Mouse (Mus musculus) limb, embryonic 11.5 days (tissue): ENCODE measurements at regions not wholly inside any gene's neighbourhood (a gene's known extent, or its start where the extent isn't known, plus 50 kb on each side); places are given as distances from the start of the nearest gene placed in this dataset.

ENCODE experiments used
- ATAC-seq: fragments of 200-750 bp; cut with Nextera tagmentation; 2 replicates; pipeline ENCODE4 v1.8.0; 2017; ENCODE audit warnings: low read depth; ENCODE audit not compliant: insufficient number of reproducible peaks, low FRiP score, low TSS enrichment
- DNase-seq: peaks from one replicate; pipeline ENCODE4 v3.0.0-alpha.2; 2015; ENCODE audit warnings: low spot score
- H3K27ac ChIP-seq: fragments of 300-500 bp; sonication (generic); replicated peaks from 2 replicates; pipeline ENCODE4 v1.5.1; 2014; ENCODE audit warnings: low read depth, mild to moderate bottlenecking, low read length
- H3K27me3 ChIP-seq: fragments of 300-500 bp; sonication (generic); 2 replicates; pipeline ENCODE4 v1.6.1; 2014; ENCODE audit warnings: mild to moderate bottlenecking, low read length, mixed read lengths; ENCODE audit not compliant: control insufficient read depth, insufficient read depth
- H3K36me3 ChIP-seq: fragments of 300-500 bp; sonication (generic); 2 replicates; pipeline ENCODE4 v1.6.1; 2014; ENCODE audit warnings: mild to moderate bottlenecking, low read length, moderate library complexity, mixed read lengths; ENCODE audit not compliant: control insufficient read depth, insufficient read depth
- H3K4me1 ChIP-seq: fragments of 300-500 bp; sonication (generic); 2 replicates; pipeline ENCODE4 v1.6.1; 2014; ENCODE audit warnings: low read length, mixed read lengths; ENCODE audit not compliant: control insufficient read depth, insufficient read depth
- H3K4me2 ChIP-seq: fragments of 300-500 bp; sonication (generic); 2 replicates; pipeline ENCODE4 v1.6.1; 2014; ENCODE audit warnings: low read depth, mild to moderate bottlenecking, moderate library complexity; ENCODE audit not compliant: severe bottlenecking
- H3K4me3 ChIP-seq: fragments of 300-500 bp; sonication (generic); 2 replicates; pipeline ENCODE4 v1.5.1; 2014; ENCODE audit warnings: low read depth, low read length
- H3K9ac ChIP-seq: fragments of 300-500 bp; sonication (generic); 2 replicates; pipeline ENCODE4 v1.6.1; 2014; ENCODE audit warnings: mild to moderate bottlenecking, low read length
- H3K9me3 ChIP-seq: fragments of 300-500 bp; sonication (generic); 2 replicates; pipeline ENCODE4 v1.6.1; 2016; ENCODE audit warnings: low read length; ENCODE audit not compliant: control insufficient read depth
- WGBS: fragments of 180-500 bp; shearing (Covaris S2); extraction: QIAGEN DNeasy Blood & Tissue Kit; methylation state at CpG from one replicate; pipeline ENCODE4 v1.1.7; 2014; 5-methylcytosine and 5-hydroxymethylcytosine counted together

DNA sequence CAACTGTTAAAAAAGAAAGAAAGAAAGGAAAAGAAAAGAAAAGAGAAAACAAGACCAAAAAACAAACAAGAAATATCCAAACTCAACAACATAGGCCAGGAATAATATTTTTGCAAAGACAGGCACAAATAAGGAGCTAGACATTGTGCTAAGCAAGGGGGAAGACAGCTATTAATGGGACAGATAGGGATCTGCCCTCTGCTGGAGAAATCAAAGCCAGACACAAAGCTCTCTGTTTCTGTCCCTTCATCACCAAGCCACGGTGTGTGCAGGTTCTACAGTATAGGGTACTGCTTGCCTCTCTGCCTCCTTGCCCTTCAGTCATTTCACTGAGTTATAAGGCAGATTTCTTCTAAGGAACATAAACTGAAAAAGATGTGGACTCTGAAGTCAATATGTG, 57.8 kb upstream of the Chchd3 start:
- WGBS = 75% methylated on average over 1 of the region's 1 CpGs
- DNase-seq (no peak), ATAC-seq (no peak)
- no peak overlapping the region for H3K27ac ChIP-seq
- H3K4me2 ChIP-seq = no peak overlapping the region
- H3K4me1 ChIP-seq = no peaks in the 10 kb centered on the region
- no peaks in the 10 kb centered on the region for H3K9me3 ChIP-seq
- no peak overlapping the region for H3K9ac ChIP-seq
- no peaks in the 10 kb centered on the region for H3K36me3 ChIP-seq
- H3K27me3 ChIP-seq = no peaks in the 10 kb centered on the region
- H3K4me3 ChIP-seq = no peak overlapping the region

DNA sequence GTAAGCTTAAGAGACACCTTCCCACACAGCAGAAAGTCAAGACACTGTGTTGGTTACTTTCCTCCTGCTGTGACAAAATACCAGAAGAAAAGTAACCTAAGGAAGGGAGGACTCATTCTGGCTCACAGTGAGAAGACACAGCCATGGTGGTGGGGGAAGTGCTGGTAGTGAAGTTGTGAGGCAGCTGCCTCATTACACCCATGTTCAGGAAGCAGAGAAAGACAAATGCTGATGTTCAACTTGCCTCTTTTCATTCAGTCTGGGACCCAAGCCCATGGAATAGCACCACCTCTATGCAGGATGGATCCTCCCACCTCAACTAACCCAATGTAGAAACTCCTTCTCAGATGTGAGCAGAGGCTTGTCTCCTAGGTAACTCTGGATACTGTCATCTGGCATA, 60.5 kb upstream of the Chchd3 start:
- Histone ChIP-seq H3K36me3 (no peaks in the 10 kb centered on the region), H3K4me3 (no peak overlapping the region), H3K9ac (no peak overlapping the region), H3K27ac (no peak overlapping the region), H3K4me2 (no peak overlapping the region), H3K27me3 (no peaks in the 10 kb centered on the region), H3K4me1 (no peaks in the 10 kb centered on the region), H3K9me3 (no peaks in the 10 kb centered on the region)
- no peak for DNase-seq
- ATAC-seq = no peak

DNA sequence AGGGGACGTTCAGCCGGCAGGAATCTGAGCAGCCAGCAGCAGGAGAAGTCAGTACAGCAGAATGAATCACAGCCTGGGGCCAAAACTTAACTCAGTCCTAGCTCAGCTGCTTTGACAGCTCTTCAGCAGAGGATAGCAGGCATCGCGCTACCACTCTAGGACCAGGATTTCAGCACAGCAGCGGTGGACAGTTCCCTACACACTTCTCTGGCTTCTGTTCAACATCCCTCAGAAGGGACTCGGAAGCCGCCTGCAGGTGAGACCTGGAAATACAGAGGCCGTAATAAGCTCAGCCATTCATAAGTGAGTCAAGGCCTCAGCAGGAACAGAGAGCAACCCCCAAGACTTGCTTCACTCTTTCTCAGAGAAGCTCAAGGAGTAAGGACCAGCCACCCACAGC, 66.5 kb upstream of the Chchd3 start:
- DNase-seq (peak; percentile 93), ATAC-seq (0 out of 2 replicates have a peak, but pooled peaks have one; percentile 39)
- Histone ChIP-seq H3K9ac (no peak overlapping the region), H3K27me3 (no peaks in the 10 kb centered on the region), H3K4me3 (no peak overlapping the region), H3K9me3 (no peaks in the 10 kb centered on the region), H3K27ac (no peak overlapping the region), H3K4me2 (no peak overlapping the region), H3K36me3 (no peaks in the 10 kb centered on the region), H3K4me1 (no peaks in the 10 kb centered on the region)
- 7% methylated on average over 8 of the region's 8 CpGs for WGBS

DNA sequence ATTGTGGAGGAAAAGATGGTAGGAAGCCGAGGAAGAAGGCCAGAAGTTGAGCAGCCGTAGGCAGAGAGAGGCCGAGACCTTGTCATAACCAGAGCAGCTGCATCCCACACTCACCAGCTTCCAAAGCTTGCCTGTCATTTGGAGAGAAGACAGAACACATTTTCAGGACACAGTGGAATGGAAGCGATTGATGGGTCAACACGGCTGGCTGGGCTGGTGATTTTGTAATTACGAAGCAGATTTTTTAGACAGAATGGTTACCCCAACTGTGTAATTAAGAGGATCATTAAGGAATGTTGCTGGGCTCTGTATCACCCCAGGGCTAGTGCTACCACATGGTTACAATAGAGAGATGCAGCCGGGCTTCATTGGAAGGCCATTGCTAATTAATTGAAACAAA, 76.8 kb upstream of the Chchd3 start:
- Histone ChIP-seq H3K27ac (no peak overlapping the region), H3K27me3 (no peaks in the 10 kb centered on the region), H3K9ac (no peak overlapping the region), H3K36me3 (no peaks in the 10 kb centered on the region), H3K4me2 (no peak overlapping the region), H3K9me3 (no peaks in the 10 kb centered on the region), H3K4me1 (no peaks in the 10 kb centered on the region), H3K4me3 (no peak overlapping the region)
- ATAC-seq (no peak), DNase-seq (no peak)
- 82% methylated on average over 7 of the region's 7 CpGs for WGBS

DNA sequence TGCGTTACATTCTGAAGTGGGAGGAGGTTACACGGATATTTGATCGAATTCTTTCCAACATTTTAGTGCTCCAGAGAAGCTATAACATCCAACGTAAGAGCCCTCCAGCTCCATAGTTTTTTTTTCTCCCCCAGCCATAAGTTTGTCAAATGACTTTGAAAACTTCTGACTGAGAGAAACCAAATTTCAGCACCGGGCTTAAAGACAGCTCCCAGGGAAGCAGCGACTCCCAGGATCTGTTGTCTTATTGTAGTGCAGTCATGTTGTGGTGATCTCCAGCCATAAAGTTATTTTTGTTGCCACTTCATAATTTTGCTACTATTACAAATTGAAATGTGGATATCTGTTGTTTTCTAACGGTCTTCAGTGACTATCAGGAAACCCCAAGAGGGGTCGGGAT, 77.8 kb upstream of the Chchd3 start:
- 43% methylated on average over 8 of the region's 8 CpGs for WGBS
- no peak overlapping the region for H3K4me3 ChIP-seq
- no peaks in the 10 kb centered on the region for H3K27me3 ChIP-seq
- DNase-seq (peak; percentile 81), ATAC-seq (no peak)
- no peaks in the 10 kb centered on the region for H3K9me3 ChIP-seq
- no peak overlapping the region for H3K9ac ChIP-seq
- no peak overlapping the region for H3K4me2 ChIP-seq
- H3K36me3 ChIP-seq = no peaks in the 10 kb centered on the region
- no peaks in the 10 kb centered on the region for H3K4me1 ChIP-seq
- no peak overlapping the region for H3K27ac ChIP-seq

DNA sequence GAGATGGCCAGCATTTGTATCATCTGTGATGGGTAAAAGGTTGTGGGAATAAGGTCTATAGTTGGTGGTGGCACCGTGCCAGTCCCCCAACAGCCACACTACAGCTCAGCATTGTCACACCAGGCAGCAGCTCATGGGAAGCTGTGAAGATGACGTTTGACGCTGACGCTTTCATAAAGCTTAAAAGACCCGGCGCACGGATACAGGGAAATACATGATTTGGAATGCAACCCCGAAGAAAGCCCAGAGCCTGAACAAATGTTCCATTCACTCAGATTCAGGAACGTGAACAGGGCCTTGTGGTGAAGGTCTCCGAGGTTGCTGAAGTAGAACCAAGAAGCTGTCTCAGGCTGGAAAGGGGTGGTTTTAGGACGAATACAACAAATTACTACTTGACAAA, 82.4 kb upstream of the Exoc4 start:
- H3K9me3 ChIP-seq = no peaks in the 10 kb centered on the region
- H3K4me3 ChIP-seq = no peak overlapping the region
- no peaks in the 10 kb centered on the region for H3K36me3 ChIP-seq
- H3K27me3 ChIP-seq = no peaks in the 10 kb centered on the region
- ATAC-seq (no peak), DNase-seq (no peak)
- no peak overlapping the region for H3K27ac ChIP-seq
- no peaks in the 10 kb centered on the region for H3K4me1 ChIP-seq
- H3K9ac ChIP-seq = no peak overlapping the region
- no peak overlapping the region for H3K4me2 ChIP-seq
- WGBS = 92% methylated on average over 11 of the region's 11 CpGs

DNA sequence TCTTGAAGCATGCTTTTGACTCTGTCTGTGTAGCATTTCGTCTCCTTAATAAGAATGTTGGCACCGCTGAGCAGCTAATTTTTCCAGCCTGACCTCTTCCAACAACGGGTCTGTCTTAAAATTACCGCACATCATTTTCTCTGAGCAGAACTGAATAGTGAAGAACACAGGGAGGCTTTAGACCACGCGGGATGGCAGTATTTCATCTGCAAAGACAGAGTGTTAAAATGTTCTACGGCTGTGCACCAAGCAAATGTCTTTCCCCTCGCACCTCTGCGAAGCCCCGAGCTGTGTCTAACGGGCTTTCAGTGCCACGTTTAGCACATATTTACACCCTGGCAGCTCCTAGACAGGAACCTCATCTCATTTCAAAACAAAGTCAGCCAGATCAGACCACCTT, 75.3 kb upstream of the Exoc4 start:
- H3K36me3 ChIP-seq = no peaks in the 10 kb centered on the region
- H3K9me3 ChIP-seq = no peaks in the 10 kb centered on the region
- 61% methylated on average over 12 of the region's 12 CpGs for WGBS
- DNase-seq = no peak
- H3K9ac ChIP-seq = no peak overlapping the region
- H3K4me3 ChIP-seq = no peak overlapping the region
- ATAC-seq = no peak
- H3K27ac ChIP-seq = no peak overlapping the region
- H3K4me1 ChIP-seq = no peaks in the 10 kb centered on the region
- no peak overlapping the region for H3K4me2 ChIP-seq
- H3K27me3 ChIP-seq = no peaks in the 10 kb centered on the region

DNA sequence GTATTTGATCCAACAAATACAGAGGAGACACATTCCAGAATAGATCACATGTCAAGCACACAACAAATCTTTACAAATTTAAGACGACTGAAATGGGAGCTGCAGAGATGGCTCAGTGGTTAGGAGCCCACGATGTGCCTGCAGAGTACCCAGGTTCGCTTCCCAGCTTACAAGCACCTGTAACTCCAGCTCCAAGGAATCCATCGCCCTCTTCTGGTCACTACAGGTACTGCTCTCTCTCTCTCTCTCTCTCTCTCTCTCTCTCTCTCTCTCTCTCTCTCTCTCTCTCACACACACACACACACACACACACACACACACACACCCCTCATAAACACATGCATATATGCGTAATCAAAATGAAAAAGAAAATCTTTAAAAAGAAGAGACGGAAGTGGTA, 74.3 kb upstream of the Exoc4 start:
- H3K4me2 ChIP-seq = no peak overlapping the region
- WGBS = 55% methylated on average over 6 of the region's 6 CpGs
- H3K4me3 ChIP-seq = no peak overlapping the region
- H3K9me3 ChIP-seq = no peaks in the 10 kb centered on the region
- H3K4me1 ChIP-seq = no peaks in the 10 kb centered on the region
- H3K9ac ChIP-seq = no peak overlapping the region
- DNase-seq (no peak), ATAC-seq (no peak)
- H3K36me3 ChIP-seq = no peaks in the 10 kb centered on the region
- H3K27me3 ChIP-seq = no peaks in the 10 kb centered on the region
- H3K27ac ChIP-seq = no peak overlapping the region

DNA sequence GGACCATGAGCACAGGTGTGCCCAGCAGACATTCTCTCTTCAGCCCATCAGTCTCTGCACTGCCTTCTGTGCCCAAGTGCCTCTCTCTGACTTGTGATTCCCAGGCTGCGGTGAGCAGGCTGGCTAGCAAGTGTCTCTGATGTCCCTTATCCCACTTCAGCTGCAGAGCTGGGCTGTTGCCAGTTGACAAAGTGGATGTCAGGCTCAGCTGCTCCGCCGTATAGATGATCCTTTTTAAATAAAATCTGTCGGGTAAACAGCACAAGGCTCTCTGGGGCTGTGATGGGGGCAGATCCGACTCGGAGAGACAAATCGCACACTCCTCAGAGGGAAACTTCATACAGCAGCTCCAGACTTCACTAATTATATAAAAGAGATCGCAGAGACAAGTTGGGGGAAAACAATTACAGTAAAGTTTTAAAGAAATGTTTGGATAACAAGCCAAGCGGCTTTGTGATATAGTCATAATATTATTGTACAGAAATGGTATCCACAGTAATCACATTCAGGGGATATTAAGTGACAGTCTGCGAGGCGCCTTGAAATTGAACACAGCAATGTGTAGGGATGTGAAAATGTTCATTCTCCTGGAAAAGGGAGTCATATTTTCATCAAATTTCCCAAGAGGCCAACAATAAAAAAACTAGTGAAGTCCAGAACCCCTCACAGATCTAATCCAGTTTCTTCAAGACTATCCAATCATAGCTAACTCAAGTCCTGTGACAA, 59.2 kb upstream of the Exoc4 start:
- Histone ChIP-seq H3K27ac (no peak overlapping the region), H3K27me3 (no peaks in the 10 kb centered on the region), H3K9me3 (no peaks in the 10 kb centered on the region), H3K4me1 (no peaks in the 10 kb centered on the region), H3K36me3 (no peaks in the 10 kb centered on the region), H3K4me3 (no peak overlapping the region), H3K9ac (no peak overlapping the region), H3K4me2 (no peak overlapping the region)
- WGBS = 88% methylated on average over 11 of the region's 11 CpGs
- ATAC-seq (no peak), DNase-seq (no peak)
